Mouse (Mus musculus) heart, adult 2 months (tissue): ENCODE results near the gene Gdpgp1. TPM values are rescaled to one million over a fixed set of nuclear protein-coding genes. Genes with fewer than 3 reads are reported as not detected.

Experiments used
- DNase-seq, 2 experiments: peaks; one replicate each; pipeline ENCODE4 v3.0.0; 2021
- H3K27ac ChIP-seq: fragments of 200-600 bp; 2 replicates; pipeline ENCODE4 v1.8.1; 2022
- H3K27me3 ChIP-seq: fragments of 200-500 bp; 2 replicates; pipeline ENCODE4 v1.6.1; 2012; ENCODE audit warnings: mild to moderate bottlenecking, low read length, inconsistent platforms, mixed read lengths; ENCODE audit not compliant: control insufficient read depth, insufficient read depth
- H3K36me3 ChIP-seq: fragments of 200-500 bp; 2 replicates; pipeline ENCODE4 v1.6.1; 2012; ENCODE audit warnings: low read length, inconsistent platforms; ENCODE audit not compliant: control insufficient read depth, insufficient read depth
- H3K4me1 ChIP-seq: fragments of 200-500 bp; 2 replicates; pipeline ENCODE4 v1.6.1; 2011; ENCODE audit warnings: low read length; ENCODE audit not compliant: control insufficient read depth, insufficient read depth
- H3K4me3 ChIP-seq: fragments of 200-600 bp; 2 replicates; pipeline ENCODE4 v1.8.1; 2022
- H3K79me2 ChIP-seq: fragments of 200-500 bp; replicated peaks from 2 replicates; pipeline ENCODE4 v1.6.1; 2012; ENCODE audit warnings: mild to moderate bottlenecking, inconsistent platforms, low read length, moderate library complexity, mixed read lengths; ENCODE audit not compliant: control insufficient read depth, insufficient read depth
- H3K9ac ChIP-seq: fragments of 200-500 bp; 2 replicates; pipeline ENCODE4 v1.6.1; 2012; ENCODE audit warnings: low read depth, mild to moderate bottlenecking, control low read depth, inconsistent platforms, low read length, mixed read lengths
- CTCF ChIP-seq: fragments of 200-600 bp; IDR thresholded peaks from 2 replicates; pipeline ENCODE4 v1.8.1; 2022; ENCODE audit warnings: antibody characterized with exemption, mild to moderate bottlenecking, moderate library complexity
- EP300 ChIP-seq: fragments of 200-500 bp; IDR thresholded peaks from 2 replicates; pipeline ENCODE4 v1.6.1; 2011; ENCODE audit warnings: low read depth, low read length, control low read depth; ENCODE audit not compliant: insufficient read depth
- POLR2A ChIP-seq: fragments of 200-500 bp; IDR thresholded peaks from 2 replicates; pipeline ENCODE4 v1.6.1; 2011; ENCODE audit warnings: mild to moderate bottlenecking, low read depth, low read length, control low read depth; ENCODE audit not compliant: insufficient read depth
- WGBS: fragments of 180-500 bp; shearing (Covaris S2); methylation state at CpG from one replicate; pipeline ENCODE4 v1.1.7; 2018; 5-methylcytosine and 5-hydroxymethylcytosine counted together
- intact Hi-C: fragments of 180-260 bp; cut with DNase I; formaldehyde crosslinking; loops from one replicate; pipeline ENCODE4 v1.15.1; 2025
- polyA plus RNA-seq: library from polyadenylated mRNA; depleted of rRNA; stranded (reverse); fragments of >200 nt; gene quantifications from 2 replicates; pipeline ENCODE4 v1.2.3, GENCODE M21; 2012
- total RNA-seq, 2 experiments: library from RNA; stranded (reverse); gene quantifications; 2 replicates each; pipeline ENCODE4 v1.2.3; 2021

Gene Gdpgp1
- total and polyA plus RNA-seq, 3 experiments: 1.4 to 2.2 (median 1.5) TPM

- no peak overlapping the region for H3K4me3 ChIP-seq
- H3K27ac ChIP-seq: no peak overlapping the region
- no peaks in the 10 kb centered on the region for H3K79me2 ChIP-seq
- WGBS: 66% methylated on average over 5 of the region's 5 CpGs
- no peaks in the 10 kb centered on the region for H3K27me3 ChIP-seq
- TF ChIP-seq EP300: no peak
- no peak for TF ChIP-seq POLR2A
- no peak for TF ChIP-seq CTCF
- H3K9ac ChIP-seq: no peak overlapping the region
- no peaks in the 10 kb centered on the region for H3K36me3 ChIP-seq
- no peak for DNase-seq
- H3K4me1 ChIP-seq: peaks cover 9% of the 10 kb centered on the region; the same call in 1 of the 2 replicates
- intact Hi-C loops: no loop called here
Measured at GRCm38 (mm10) chr7:80200963-80201539, 31.6 kb upstream of the Gdpgp1 start.

GRCm38 (mm10) chr7:80201888-80202540 lies 30.7 kb upstream of the Gdpgp1 start:
- no peak overlapping the region for H3K27ac ChIP-seq
- TF ChIP-seq CTCF (no peak), POLR2A (no peak), EP300 (no peak)
- H3K4me1 ChIP-seq: peaks cover 9% of the 10 kb centered on the region; the same call in 1 of the 2 replicates

GRCm38 (mm10) chr7:80202961-80203360 lies 29.7 kb upstream of the Gdpgp1 start:
- no peak overlapping the region for H3K27ac ChIP-seq
- no peaks in the 10 kb centered on the region for H3K27me3 ChIP-seq
- H3K4me1 ChIP-seq: peaks cover 9% of the 10 kb centered on the region; the same call in 1 of the 2 replicates
- intact Hi-C loops: no loop called here
- H3K79me2 ChIP-seq: no peaks in the 10 kb centered on the region
- H3K4me3 ChIP-seq: no peak overlapping the region
- WGBS: 79% methylated on average over 5 of the region's 5 CpGs
- H3K36me3 ChIP-seq: no peaks in the 10 kb centered on the region
- no peak for DNase-seq
- H3K9ac ChIP-seq: no peak overlapping the region
- TF ChIP-seq POLR2A (no peak), EP300 (no peak), CTCF (no peak)

More at GRCm38 (mm10) chr7:80201888-80202540, 30.7 kb upstream of the Gdpgp1 start:
- no peak for DNase-seq
- Histone ChIP-seq H3K4me3 (no peak overlapping the region), H3K27me3 (no peaks in the 10 kb centered on the region), H3K79me2 (no peaks in the 10 kb centered on the region), H3K9ac (no peak overlapping the region), H3K36me3 (no peaks in the 10 kb centered on the region)
- WGBS: 92% methylated on average over 15 of the region's 15 CpGs
- intact Hi-C loops: no loop called here

GRCm38 (mm10) chr7:80203638-80204096 lies 29.0 kb upstream of the Gdpgp1 start:
- intact Hi-C loops: no loop called here

GRCm38 (mm10) chr7:80204362-80204761 lies 28.3 kb upstream of the Gdpgp1 start:
- intact Hi-C loops: no loop called here
- 81% methylated on average over 4 of the region's 4 CpGs for WGBS
- no peak overlapping the region for H3K4me3 ChIP-seq
- no peak overlapping the region for H3K27ac ChIP-seq
- H3K4me1 ChIP-seq: peaks cover 13% of the 10 kb centered on the region
- H3K79me2 ChIP-seq: no peaks in the 10 kb centered on the region
- no peak for DNase-seq
- no peak overlapping the region for H3K9ac ChIP-seq
- TF ChIP-seq POLR2A (no peak), EP300 (no peak), CTCF (no peak)
- H3K36me3 ChIP-seq: no peaks in the 10 kb centered on the region
- no peaks in the 10 kb centered on the region for H3K27me3 ChIP-seq

More at GRCm38 (mm10) chr7:80203638-80204096, 29.0 kb upstream of the Gdpgp1 start:
- Histone ChIP-seq H3K36me3 (no peaks in the 10 kb centered on the region), H3K79me2 (no peaks in the 10 kb centered on the region), H3K27me3 (no peaks in the 10 kb centered on the region), H3K4me1 (peaks cover 10% of the 10 kb centered on the region), H3K9ac (no peak overlapping the region), H3K4me3 (no peak overlapping the region), H3K27ac (no peak overlapping the region)
- TF ChIP-seq EP300 (no peak), POLR2A (no peak), CTCF (no peak)
- 56% methylated on average over 12 of the region's 12 CpGs for WGBS
- no peak for DNase-seq

GRCm38 (mm10) chr7:80204961-80205360 lies 27.7 kb upstream of the Gdpgp1 start:
- DNase-seq: no peak
- Histone ChIP-seq H3K27ac (no peak overlapping the region), H3K4me1 (peaks cover 13% of the 10 kb centered on the region), H3K9ac (no peak overlapping the region), H3K79me2 (no peaks in the 10 kb centered on the region), H3K4me3 (no peak overlapping the region), H3K36me3 (no peaks in the 10 kb centered on the region), H3K27me3 (no peaks in the 10 kb centered on the region)
- 90% methylated on average over 7 of the region's 7 CpGs for WGBS
- intact Hi-C loops: no loop called here
- TF ChIP-seq EP300: no peak
- no peak for TF ChIP-seq POLR2A
- no peak for TF ChIP-seq CTCF
